Mouse (Mus musculus) layer of hippocampus, adult 18-20 months (tissue): ENCODE results near the gene Nynrin. TPM values are rescaled to one million over a fixed set of nuclear protein-coding genes. Genes with fewer than 3 reads are reported as not detected.
A peak's percentile ranks its signal among the peaks of the same experiment; 100 is the strongest.

Experiments used
- DNase-seq, 2 experiments: peaks; one replicate each; pipeline ENCODE4 v3.0.0; 2022; ENCODE audit warnings: low spot score in 2 of 2
- total RNA-seq, 2 experiments: library from RNA; stranded (reverse); gene quantifications; 2 replicates each; pipeline ENCODE4 v1.2.3; 2021

Gene Nynrin
- total RNA-seq, 2 experiments from 2014 or later, result 7.0 to 8.0 TPM

- DNase-seq, result no peak
Measured at GRCm38 (mm10) chr14:55838740-55839139, 15.1 kb upstream of the Nynrin start.

GRCm38 (mm10) chr14:55840853-55841366 lies 12.9 kb upstream of the Nynrin start:
- DNase-seq, result no peak

- DNase-seq, result no peak
Measured at GRCm38 (mm10) chr14:55842794-55843193, 11.0 kb upstream of the Nynrin start.

DNA sequence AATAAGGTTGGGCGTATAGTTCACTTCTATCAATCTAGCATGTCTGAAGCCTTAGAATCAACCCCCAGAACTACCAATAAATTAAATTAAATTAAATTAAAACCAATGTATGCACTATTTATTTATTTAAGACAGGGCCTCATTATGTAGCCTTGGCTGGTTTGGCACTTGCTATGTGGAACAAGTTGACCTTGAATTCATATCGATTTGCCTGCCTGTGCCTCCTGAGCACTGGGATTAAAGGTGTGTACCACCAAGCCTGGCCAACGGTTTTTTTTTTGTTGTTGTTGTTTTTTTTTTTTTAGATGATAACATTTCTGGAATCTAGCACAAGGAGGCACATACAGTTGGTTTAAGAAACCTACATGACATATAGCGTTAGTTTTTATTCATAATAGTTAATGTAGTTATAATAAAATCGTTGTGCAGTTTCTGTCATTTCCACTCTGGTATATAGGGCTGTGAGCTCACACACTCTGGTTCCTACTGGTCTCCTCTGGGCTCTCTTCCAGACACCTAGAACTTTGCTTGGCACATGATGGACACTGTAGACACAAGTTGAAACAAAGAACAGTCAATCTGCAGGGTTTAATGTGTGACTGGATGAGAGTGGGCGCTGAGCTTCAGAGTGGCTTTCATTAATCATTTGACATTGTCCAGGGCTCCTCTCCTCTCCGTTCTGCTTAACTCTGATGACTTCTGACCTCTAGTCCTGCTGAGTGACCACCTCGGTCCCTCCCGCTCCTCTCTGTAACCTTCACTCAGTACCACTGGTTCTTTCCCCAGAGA lies 8.1 kb upstream of the Nynrin start:
- DNase-seq, result no peak

GRCm38 (mm10) chr14:55850885-55851284 lies 2.9 kb upstream of the Nynrin start:
- no peak for DNase-seq

- DNase-seq, result no peak
Measured at GRCm38 (mm10) chr14:55852646-55853551, 911 bp upstream of the Nynrin start.

- DNase-seq, result no peak
Measured at GRCm38 (mm10) chr14:55854406-55855100, 743 bp downstream of the Nynrin start.

GRCm38 (mm10) chr14:55855101-55855561 lies 1.3 kb downstream of the Nynrin start:
- DNase-seq, result no peak

GRCm38 (mm10) chr14:55857588-55857987 lies 3.8 kb downstream of the Nynrin start:
- DNase-seq, result no peak

GRCm38 (mm10) chr14:55862186-55862585 lies 8.4 kb downstream of the Nynrin start:
- no peak for DNase-seq

DNA sequence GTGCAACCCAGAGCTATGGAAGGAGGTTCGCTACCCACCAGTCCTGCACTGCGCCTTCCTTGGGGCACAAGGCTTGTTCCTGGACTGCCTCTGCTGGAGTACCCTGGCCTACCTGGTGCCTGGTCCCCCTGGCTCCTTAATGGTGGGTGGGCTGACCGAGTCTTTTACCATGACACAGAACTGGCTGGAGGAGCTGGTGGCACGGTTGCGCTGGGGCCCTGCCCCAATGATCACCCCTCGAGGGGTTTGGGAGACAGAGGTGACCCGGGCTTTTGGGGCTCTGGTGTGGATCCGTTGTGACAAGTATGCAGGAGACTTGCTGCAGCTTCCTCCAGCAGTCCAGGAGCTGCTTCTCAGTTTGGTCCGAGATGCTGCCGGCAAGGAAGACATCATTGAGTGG lies 9.2 kb downstream of the Nynrin start:
- DNase-seq, result no peak

DNA sequence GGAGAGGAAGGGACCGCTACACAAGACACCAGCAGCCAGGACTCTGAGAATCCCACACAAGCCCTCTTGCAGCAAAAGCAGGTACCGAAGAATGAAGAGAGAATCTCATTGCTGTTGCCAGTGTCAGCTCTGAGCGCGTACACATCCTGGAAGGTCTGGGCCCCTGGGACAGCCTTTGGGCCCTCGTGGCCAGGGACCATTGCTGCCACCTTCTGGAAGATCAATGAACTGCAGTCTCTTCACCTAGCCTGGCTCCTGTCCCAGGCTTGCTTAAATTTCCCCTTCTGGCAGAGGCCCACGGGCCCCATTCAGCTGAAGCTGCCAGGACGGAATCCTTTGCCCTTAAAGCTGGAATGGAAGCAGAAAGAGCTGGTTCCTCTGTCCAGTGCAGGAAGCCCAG lies 10.0 kb downstream of the Nynrin start:
- DNase-seq, result peak in 1 of 2 experiments; percentile 64

DNA sequence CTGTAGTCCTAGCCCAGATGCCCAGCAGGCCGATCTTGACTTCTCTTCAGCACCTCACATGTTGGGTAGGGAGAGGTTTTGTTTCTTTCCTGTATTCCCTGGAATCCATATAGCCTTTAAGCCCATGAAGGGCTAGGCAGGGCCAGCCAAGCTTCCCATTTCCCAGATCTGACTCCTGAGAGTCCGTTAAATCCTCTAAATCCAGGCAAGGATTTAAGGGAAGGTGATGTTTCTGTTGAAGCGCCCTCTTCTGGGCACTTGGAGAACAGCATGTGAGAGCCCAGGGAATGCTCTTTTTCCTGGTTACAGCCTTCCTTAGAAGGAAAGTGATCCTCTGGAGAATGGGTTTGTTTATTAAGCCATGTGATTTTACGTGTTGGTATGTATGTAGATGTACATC lies 13.2 kb downstream of the Nynrin start:
- peak in 1 of 2 experiments; percentile 69 for DNase-seq

- no peak for DNase-seq
Measured at GRCm38 (mm10) chr14:55868230-55869026, 14.6 kb downstream of the Nynrin start.

DNA sequence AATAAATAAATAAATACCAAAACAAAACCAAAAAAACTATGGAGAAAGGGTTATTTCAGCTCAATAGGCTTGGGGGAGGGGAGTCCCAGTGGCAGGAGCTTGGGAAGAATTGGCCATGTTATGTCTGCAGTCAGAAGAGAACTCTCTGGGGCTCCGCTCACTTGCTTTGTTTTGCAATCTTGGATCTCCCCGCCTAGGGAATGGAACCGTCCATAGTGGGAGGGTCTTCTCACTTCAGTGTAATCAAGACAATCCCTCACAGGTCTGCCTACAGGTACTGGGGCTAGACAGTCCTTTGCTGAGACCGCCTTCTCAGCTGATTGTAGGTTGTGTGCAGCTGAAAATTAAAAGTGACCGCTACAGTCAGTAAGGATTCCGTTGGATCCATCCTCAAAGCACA lies 15.7 kb downstream of the Nynrin start:
- no peak for DNase-seq

DNA sequence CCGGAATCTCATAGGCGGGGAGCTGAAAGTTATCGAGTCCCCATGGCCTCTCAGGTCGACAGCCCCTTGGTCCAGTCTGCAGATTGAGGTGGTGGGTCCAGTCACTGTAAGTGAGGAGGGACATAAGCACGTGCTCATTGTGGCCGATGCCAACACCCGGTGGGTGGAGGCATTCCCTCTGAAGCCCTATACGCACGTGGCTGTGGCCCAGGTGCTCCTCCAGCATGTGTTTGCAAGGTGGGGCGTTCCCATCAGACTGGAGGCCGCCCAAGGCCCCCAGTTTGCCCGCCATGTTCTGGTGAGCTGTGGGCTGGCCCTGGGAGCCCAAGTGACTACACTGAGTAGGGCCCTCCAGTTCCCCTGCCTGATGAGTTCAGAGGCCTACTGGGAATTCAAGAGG lies 18.2 kb downstream of the Nynrin start:
- no peak for DNase-seq

DNA sequence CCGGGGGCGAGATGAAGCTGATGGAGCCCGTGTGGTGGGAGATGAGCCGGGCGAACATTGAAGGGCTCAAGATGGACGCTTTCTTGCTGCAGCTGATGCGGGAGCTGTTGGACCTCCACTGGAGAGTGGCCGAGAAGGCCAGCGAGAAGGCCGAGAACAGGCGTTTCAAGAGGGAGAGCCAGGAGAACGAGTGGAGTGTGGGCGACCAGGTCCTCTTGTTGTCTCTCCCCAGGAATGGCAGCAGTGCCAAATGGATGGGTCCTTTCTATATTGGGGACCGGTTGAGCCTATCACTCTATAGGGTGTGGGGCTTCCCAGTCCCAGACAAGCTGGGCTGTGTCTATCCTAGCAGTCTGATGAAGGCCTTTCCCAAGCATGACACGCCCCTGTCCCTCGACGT lies 18.7 kb downstream of the Nynrin start:
- no peak for DNase-seq

GRCm38 (mm10) chr14:55873242-55873713 lies 19.5 kb downstream of the Nynrin start:
- DNase-seq, result no peak

- peak; percentile 54 to 77 for DNase-seq
Measured at GRCm38 (mm10) chr14:55873714-55874683, 20.2 kb downstream of the Nynrin start.
